Mouse (Mus musculus): ENCODE measurements around the gene Mpp3.
A peak's percentile ranks its signal among the peaks of the same experiment; 100 is the strongest.

The Mpp3 gene

DNA sequence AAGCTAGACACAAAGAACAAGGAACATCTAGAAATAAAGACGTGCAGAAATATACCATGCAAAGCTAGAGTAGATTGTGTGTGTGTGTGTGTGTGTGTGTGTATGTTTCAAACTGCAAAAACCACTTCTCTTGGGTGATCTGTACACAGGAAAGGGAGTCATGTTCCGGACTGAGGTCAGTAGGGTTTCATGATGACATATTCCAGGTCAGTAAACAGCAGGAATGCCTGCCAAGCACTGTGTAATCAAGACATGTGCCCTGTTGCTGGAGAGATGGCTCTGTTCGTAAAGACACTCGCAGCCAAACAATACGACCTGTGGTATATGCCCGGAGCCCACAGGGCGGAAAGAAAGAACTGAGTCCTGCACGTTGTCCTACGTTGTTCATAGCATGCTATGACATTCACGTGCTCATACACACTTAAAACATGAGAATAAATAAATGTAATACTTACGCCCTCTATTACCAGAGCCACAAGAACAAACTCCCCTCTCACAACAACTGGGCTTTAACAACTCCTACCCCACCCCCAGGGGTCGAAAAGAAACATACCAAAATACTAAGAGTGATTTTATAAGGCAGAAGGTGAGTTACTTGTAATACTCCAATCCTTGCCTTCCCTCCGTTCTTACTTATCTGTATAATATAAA lies 11.4 kb upstream of the Mpp3 start:
- DNase-seq (ENCODE audit: low spot score), result peak; percentile 15

DNA sequence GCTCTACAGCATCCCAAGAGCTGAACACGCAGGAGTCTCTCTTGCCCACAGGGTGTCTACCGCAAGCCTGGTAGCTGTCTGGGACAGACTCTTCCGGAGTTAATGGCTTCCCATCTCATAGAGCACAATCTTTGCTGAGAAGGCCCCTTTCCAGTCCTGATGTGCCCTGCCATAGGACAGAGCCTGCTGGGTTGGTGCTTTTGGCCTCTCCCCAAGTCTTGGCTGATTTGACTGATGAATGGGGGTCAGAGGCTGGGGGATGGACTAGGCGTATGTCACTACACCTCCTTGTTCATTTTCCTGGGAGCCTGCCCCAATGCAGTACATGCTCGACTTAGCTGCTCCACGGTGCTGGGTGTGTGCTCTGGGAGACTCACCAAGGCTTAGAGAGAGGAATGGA lies 9.5 kb upstream of the Mpp3 start:
- DNase-seq (ENCODE audit: low spot score), result no peak

DNA sequence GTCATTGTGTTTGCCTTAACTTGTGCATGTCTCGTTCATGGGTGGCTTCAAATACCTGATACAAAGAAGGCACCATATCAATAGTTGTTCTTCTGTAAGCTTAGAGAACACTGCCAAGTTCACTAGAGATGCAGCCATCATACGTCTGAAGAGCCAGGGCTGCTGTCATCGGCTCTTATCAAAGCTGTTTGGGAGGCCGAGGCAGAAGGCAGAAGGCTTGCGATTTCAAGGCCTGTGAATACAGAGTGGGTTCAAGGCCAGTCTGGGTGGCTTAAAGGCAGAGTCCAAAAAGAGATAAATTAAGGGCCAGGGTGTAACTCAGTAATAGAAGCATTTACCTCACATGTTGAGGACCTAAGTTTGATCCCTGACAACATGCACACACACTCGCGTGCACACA lies 8.1 kb upstream of the Mpp3 start:
- no peak for DNase-seq (ENCODE audit: low spot score)

- DNase-seq (ENCODE audit: low spot score), result no peak
These were observed 7.2 kb upstream of the Mpp3 start for GRCm38 (mm10) chr11:102035456-102035960.

- no peak for DNase-seq (ENCODE audit: low spot score)
These were observed 6.6 kb upstream of the Mpp3 start for GRCm38 (mm10) chr11:102034887-102035286.

DNA sequence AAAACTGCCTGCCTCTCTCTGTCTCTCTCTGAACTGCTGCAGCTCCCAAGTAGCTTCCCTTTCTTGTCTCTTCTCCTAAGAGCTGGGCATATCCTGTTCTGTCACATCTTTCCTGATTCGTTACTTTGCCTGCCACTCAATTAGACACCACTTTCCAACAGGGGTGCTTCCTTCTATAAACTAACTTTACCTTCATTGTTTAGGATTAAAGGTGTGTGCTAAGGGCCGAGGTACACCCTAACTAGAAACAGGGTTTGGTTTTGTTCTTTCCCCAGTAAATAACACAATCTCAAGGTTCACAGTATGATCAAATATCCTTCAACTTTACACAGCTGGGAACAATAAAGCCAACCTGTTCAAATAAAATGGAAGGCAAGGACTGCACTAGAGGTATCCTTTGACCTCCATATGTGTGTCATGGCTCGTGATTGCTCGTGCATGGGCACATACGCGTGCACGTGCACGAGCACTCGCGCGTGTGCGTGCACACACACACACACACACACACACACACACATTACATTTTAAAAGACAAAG lies 4.9 kb upstream of the Mpp3 start:
- DNase-seq (ENCODE audit: low spot score), result no peak

DNA sequence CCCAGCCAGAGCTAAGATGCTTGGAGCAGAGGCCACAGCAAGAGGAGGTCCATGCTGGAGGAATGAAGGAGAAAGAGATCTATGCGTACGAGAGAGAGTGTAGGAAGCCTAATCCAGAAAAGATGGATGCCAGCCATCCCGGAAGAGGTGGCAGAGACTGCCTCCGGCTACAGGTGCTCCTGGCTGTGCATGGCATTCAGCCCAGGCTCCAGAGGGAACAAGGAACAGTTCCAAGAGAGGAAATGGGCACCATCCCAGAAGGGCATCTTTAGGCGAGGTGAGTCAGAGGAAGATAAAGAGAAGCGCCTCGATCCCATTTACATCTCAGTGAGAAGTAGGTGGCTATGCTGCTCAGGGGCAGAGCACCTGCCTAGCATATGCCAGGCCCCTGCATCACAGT lies 2.9 kb upstream of the Mpp3 start:
- DNase-seq (ENCODE audit: low spot score), result no peak

- DNase-seq (ENCODE audit: low spot score), result peak; percentile 26
These were observed 1.7 kb upstream of the Mpp3 start for GRCm38 (mm10) chr11:102029966-102030365.

- no peak for DNase-seq (ENCODE audit: low spot score)
These were observed 1.0 kb upstream of the Mpp3 start for GRCm38 (mm10) chr11:102029304-102029703.

DNA sequence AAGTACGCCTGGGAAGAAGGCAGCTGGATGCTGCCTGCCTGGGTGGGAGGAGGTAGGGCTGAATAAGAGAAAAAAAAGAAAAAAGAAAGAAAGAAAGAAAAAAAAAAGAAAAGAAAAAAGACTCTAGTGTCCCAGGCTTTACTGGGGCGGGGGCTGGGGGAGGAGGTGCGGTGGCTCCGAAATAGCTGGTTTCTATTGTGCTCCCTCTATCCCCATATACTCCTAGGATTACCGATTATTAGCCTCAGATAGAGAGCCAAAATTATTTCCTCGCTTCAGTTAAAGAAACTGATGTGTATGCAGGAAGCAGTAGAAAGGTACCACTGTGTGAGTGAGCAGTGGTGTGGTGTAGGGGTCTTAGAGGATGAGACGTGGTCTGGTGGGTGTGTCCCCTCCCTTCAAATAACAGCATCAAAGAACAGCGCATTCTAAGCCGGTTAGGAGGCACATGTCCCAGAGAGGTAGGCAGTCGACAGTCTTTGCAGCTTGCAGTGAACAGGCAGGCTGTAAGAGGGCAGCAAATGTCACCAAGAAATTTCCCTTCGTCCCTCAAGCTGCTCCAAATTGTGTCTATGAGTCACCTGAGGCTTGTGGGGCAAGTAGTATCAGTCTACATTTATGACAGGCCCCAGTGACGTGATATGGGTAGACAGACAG lies 772 bp downstream of the Mpp3 start:
- DNase-seq (ENCODE audit: low spot score), result peak; percentile 32

GRCm38 (mm10) chr11:102026694-102027360 lies 1.4 kb downstream of the Mpp3 start:
- DNase-seq (ENCODE audit: low spot score), result peak; percentile 91

- DNase-seq (ENCODE audit: low spot score), result peak; percentile 27
These were observed 2.1 kb downstream of the Mpp3 start for GRCm38 (mm10) chr11:102025991-102026660.

DNA sequence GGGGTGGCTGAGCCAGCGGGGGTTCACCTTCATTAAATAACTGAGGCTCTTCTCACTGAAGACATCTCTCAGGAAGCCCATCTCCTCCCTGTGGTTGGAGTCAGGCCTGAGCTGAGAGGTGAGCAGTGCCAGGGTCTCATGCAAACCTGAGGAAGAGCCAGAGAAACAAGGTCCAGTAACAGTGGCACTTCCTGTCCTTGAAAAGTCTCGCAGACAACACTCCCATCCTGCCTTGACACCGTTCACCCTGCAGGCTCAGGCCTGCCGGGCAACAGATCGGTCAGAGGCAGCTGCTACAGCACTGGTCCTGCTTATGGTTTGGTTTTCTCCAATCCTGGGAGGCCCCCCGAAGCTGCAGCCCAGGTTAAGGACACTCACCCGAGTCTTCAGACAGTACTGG lies 2.9 kb downstream of the Mpp3 start:
- no peak for DNase-seq (ENCODE audit: low spot score)

- no peak for DNase-seq (ENCODE audit: low spot score)
These were observed 3.4 kb downstream of the Mpp3 start for GRCm38 (mm10) chr11:102024875-102025274.

DNA sequence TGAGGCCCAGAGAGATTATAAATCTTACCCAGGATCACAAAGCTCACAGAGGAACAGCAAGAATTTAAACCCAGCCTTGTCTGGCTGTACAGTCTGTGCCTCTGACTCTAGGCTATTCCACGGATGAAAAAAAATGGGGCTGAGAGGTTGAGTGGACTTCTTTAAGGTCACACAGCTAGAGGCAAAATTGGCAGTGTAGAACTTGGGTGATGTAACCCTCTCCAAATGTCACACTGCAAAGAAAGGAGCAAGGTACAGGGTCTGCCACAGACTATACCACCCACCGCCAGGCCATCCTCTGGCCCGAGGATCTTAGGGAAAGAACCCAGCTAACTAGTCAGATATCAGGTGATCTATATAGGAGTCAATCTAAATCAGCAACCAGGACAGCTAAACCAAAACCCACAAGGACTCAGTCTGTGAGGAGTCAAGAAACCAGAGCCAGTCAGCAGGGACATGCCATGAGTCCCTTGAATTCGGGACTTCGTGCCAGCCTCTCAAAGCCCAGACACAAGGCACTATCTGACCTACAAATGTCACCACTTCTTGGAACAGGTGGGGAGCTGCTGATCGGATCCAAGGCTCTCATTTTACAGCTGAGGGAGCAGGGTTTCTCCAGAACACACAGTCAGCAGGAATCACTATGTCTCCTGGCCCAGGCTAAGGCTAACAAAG lies 4.0 kb downstream of the Mpp3 start:
- no peak for DNase-seq (ENCODE audit: low spot score)

DNA sequence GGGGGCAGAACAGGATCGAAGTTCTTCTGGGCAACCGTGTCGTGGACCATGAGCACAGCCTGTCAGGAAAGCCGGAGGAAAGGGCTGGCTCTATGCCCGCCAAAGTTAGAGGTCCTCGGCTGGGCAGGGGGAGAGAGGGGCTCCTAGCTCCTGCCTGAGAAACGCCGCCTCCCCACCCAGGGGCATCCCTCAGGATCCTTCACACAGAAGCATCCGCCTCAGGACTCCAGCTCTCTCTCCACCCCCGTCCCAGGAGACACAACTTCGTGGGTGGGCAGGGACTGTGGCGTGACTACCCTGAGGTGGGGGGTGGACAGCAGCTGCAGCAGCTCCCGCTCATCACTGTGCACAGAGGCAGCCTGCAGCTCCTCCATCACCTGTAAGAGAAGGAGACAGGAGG lies 4.9 kb downstream of the Mpp3 start:
- no peak for DNase-seq (ENCODE audit: low spot score)

DNA sequence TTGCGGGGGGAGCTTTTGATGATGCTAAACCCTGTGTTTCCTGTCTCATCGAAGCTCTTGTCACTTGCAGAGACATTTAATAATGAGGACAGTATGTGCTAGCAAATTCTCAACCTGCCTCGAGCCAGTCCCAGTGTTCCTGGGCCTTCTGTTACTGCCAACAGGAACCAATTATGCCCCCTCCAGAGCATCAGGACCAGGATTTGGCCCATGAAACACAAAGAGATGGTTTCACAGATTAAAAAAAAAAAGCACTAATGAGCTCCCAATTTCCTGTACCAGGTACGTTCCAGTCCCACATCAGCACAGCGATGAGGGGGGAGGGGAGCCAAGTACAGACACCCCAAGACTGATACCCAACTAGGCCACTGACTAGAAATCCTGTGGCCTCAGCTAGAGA lies 7.1 kb downstream of the Mpp3 start:
- no peak for DNase-seq (ENCODE audit: low spot score)

- no peak for DNase-seq (ENCODE audit: low spot score)
These were observed 8.5 kb downstream of the Mpp3 start for GRCm38 (mm10) chr11:102019736-102020135.

GRCm38 (mm10) chr11:102016136-102016535 lies 12.1 kb downstream of the Mpp3 start:
- no peak for DNase-seq (ENCODE audit: low spot score)

- no peak for DNase-seq (ENCODE audit: low spot score)
These were observed 12.8 kb downstream of the Mpp3 start for GRCm38 (mm10) chr11:102015472-102015871.

- no peak for DNase-seq (ENCODE audit: low spot score)
These were observed 15.1 kb downstream of the Mpp3 start for GRCm38 (mm10) chr11:102013201-102013600.

DNA sequence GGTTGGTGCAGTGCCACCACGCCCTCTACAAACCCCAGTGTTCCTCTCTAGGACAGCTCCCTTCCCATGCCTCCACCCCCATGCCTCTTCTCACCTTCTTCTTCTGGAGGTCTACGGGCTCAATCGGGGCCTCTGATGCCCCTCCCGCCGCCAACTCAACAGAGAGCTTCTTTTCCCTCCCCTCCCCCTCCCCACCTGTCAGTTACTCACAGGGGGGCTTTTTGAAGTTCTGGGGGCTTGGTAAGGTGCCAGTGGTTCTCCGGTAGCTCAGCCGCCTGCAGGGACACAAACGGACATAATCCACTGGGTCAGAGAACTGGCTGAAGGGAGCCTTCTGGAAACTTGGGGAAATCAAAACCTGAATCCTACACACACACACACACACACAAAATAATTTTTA lies 16.8 kb downstream of the Mpp3 start:
- DNase-seq (ENCODE audit: low spot score), result no peak

All from embryo, embryonic 10 days (tissue).